Mouse (Mus musculus) liver, adult 2 months (tissue): Measurements from ENCODE around the gene Kat5. TPM values are rescaled to one million over a fixed set of nuclear protein-coding genes. Genes with fewer than 3 reads are reported as not detected.

Source experiments
- DNase-seq: peaks from one replicate; pipeline ENCODE4 v3.0.0-alpha.2; 2011; ENCODE audit warnings: low read depth, low spot score; ENCODE audit errors: extremely low read depth
- H3K27ac ChIP-seq: fragments of 200-500 bp; replicated peaks from 2 replicates; pipeline ENCODE4 v1.5.1; 2012; ENCODE audit warnings: low read depth, mild to moderate bottlenecking, control low read depth, inconsistent platforms, low read length; ENCODE audit not compliant: insufficient read depth
- H3K27me3 ChIP-seq: fragments of 200-500 bp; 2 replicates; pipeline ENCODE4 v1.6.1; 2012; ENCODE audit warnings: mild to moderate bottlenecking, moderate library complexity, low read length, inconsistent platforms; ENCODE audit not compliant: control insufficient read depth, insufficient read depth
- H3K36me3 ChIP-seq: fragments of 200-500 bp; 2 replicates; pipeline ENCODE4 v1.6.1; 2012; ENCODE audit warnings: low read length, inconsistent platforms; ENCODE audit not compliant: control insufficient read depth, insufficient read depth
- H3K4me1 ChIP-seq: fragments of 200-500 bp; 2 replicates; pipeline ENCODE4 v1.6.1; 2011; ENCODE audit warnings: low read length; ENCODE audit not compliant: control insufficient read depth, insufficient read depth
- H3K4me3 ChIP-seq: fragments of 200-500 bp; 2 replicates; pipeline ENCODE4 v1.5.1; 2011; ENCODE audit warnings: low read depth, mild to moderate bottlenecking, control low read depth, low read length, moderate library complexity; ENCODE audit not compliant: insufficient read depth
- H3K79me2 ChIP-seq: fragments of 200-500 bp; 2 replicates; pipeline ENCODE4 v1.6.1; 2012; ENCODE audit warnings: inconsistent platforms, mild to moderate bottlenecking, low read length, moderate library complexity; ENCODE audit not compliant: control insufficient read depth, insufficient read depth
- H3K9ac ChIP-seq: fragments of 200-500 bp; 2 replicates; pipeline ENCODE4 v1.6.1; 2012; ENCODE audit warnings: low read depth, mild to moderate bottlenecking, control low read depth, inconsistent platforms, low read length
- CTCF ChIP-seq: fragments of 200-500 bp; IDR thresholded peaks from 2 replicates; pipeline ENCODE4 v1.5.1; 2011; ENCODE audit warnings: low read depth, low read length, control low read depth
- POLR2A ChIP-seq: fragments of 200-500 bp; IDR thresholded peaks from 2 replicates; pipeline ENCODE4 v1.6.1; 2011; ENCODE audit warnings: low read length, control low read depth; ENCODE audit not compliant: insufficient read depth; ENCODE audit errors: extremely low read depth
- WGBS: fragments of 180-500 bp; shearing (Covaris S2); methylation state at CpG from one replicate; pipeline ENCODE4 v1.1.7; 2018; 5-methylcytosine and 5-hydroxymethylcytosine counted together
- polyA plus RNA-seq: library from polyadenylated mRNA; depleted of rRNA; stranded (reverse); fragments of >200 nt; gene quantifications from 2 replicates; pipeline ENCODE4 v1.2.3, GENCODE M21; 2012; rRNA removed
- total RNA-seq: library from RNA; depleted of rRNA; stranded (reverse); fragments of >200 nt; gene quantifications from 2 replicates; pipeline ENCODE4 v1.2.3, GENCODE M21; 2014; rRNA removed

The Kat5 gene
- total and polyA plus RNA-seq, 2 experiments = 15.9 to 23.0 TPM

DNA sequence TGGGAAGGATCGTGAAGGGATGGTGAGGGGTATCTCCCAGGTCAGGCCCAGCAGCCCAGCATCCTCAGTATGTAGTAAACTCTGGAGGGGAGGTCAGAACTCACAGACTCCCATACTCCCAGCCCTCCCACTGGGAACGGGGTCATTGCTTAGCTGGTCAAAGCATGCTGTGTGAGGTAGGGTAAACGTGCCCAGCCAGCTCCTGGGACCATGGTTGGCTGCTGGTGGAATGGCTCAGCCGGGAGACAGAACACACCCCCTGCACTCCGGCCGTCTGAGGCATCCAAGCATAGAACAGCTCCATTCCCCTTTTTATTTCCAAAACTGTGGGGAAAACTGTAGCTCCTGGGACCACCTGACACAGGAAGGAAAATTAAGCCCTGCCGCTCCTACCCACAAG, 51.9 kb downstream of the Kat5 start:
- 61% methylated on average over 7 of the region's 7 CpGs for WGBS
- Histone ChIP-seq H3K36me3 (no peaks in the 10 kb centered on the region), H3K9ac (no peak overlapping the region), H3K4me1 (peaks cover 6% of the 10 kb centered on the region), H3K79me2 (no peaks in the 10 kb centered on the region), H3K27ac (no peak overlapping the region), H3K27me3 (peaks cover 25% of the 10 kb centered on the region), H3K4me3 (no peak overlapping the region)
- no peak for TF ChIP-seq POLR2A
- no peak for TF ChIP-seq CTCF
- DNase-seq = no peak

DNA sequence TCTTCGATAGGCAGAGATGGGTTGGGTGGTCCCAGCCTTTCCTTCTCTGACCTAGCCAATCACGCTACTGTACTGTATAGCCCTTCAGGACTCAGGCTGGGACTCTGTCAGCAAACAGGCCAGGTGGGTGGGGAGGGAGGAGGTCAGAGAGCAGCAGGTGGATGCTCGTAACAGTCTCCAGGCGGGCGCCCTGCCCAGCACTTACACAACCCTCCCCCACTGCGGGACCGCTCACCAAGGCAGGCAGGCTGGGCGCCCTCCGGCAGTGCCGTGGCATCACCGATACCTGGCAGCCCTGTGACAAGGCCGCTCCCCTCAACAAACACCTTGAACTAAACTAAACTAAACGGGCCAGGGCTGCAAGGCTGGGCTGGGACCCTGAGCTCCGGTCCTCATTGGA, 55.8 kb downstream of the Kat5 start:
- no peaks in the 10 kb centered on the region for H3K79me2 ChIP-seq
- no peak for DNase-seq
- no peak overlapping the region for H3K9ac ChIP-seq
- H3K27me3 ChIP-seq = peaks cover 8% of the 10 kb centered on the region; the same call in 1 of the 2 replicates
- H3K36me3 ChIP-seq = no peaks in the 10 kb centered on the region
- H3K4me3 ChIP-seq = no peak overlapping the region
- WGBS = 77% methylated on average over 14 of the region's 14 CpGs
- no peaks in the 10 kb centered on the region for H3K4me1 ChIP-seq
- H3K27ac ChIP-seq = no peak overlapping the region
- TF ChIP-seq CTCF (no peak), POLR2A (no peak)

DNA sequence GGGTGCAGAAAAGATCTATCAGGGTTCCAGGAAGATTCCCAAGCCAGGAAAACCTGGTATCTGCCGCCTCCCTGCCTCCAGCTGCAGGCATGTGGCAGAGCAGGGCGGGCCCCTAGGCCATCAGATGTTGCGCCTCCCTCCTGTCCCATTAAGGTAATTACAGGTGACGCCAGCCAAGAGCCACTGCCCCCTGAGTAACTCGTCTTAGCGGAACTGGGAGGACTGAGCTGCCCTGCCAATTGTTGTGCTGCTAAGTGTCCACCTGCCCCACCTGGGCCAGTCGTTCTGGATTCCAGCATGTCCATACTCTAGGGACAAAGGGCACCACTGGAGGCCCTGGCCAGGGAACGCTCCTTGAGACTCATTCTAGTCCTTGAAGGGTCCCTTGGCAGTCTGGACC, 56.2 kb downstream of the Kat5 start:
- Histone ChIP-seq H3K27me3 (peaks cover 5% of the 10 kb centered on the region; the same call in 1 of the 2 replicates), H3K4me1 (no peaks in the 10 kb centered on the region), H3K79me2 (no peaks in the 10 kb centered on the region), H3K27ac (no peak overlapping the region), H3K4me3 (no peak overlapping the region), H3K36me3 (no peaks in the 10 kb centered on the region), H3K9ac (no peak overlapping the region)
- DNase-seq = no peak
- WGBS = 82% methylated on average over 8 of the region's 8 CpGs
- TF ChIP-seq POLR2A (no peak), CTCF (no peak)

Other genes starting within 250 kb of the Kat5 start
- 12.7 and 14.0 TPM in 2 replicates for gene Eif1ad, start 243.5 kb downstream of the Kat5 start, total RNA-seq
- 23.9 and 25.9 TPM in 2 replicates for gene Eif1ad, start 243.5 kb downstream of the Kat5 start, polyA plus RNA-seq
- 20.2 and 21.5 TPM in 2 replicates for gene Banf1, start 243.1 kb downstream of the Kat5 start, total RNA-seq
- 68.5 and 71.2 TPM in 2 replicates for gene Banf1, start 243.1 kb downstream of the Kat5 start, polyA plus RNA-seq
- 17.5 and 23.2 TPM in 2 replicates for gene Sart1, start 221.5 kb downstream of the Kat5 start, total RNA-seq
- 8.3 TPM in 2 replicates for gene Sart1, start 221.5 kb downstream of the Kat5 start, polyA plus RNA-seq
- gene Tsga10ip, start 207.7 kb downstream of the Kat5 start, total RNA-seq = not detected in 2 replicates
- gene Tsga10ip, start 207.7 kb downstream of the Kat5 start, polyA plus RNA-seq = 0.41 TPM in 1 of 2 replicates, not detected in the other
- gene Drap1, start 185.3 kb downstream of the Kat5 start, total RNA-seq = 67.4 and 80.5 TPM in 2 replicates
- 57.1 and 59.2 TPM in 2 replicates for gene Drap1, start 185.3 kb downstream of the Kat5 start, polyA plus RNA-seq
- 7.8 and 11.5 TPM in 2 replicates for gene AI837181, start 185.1 kb downstream of the Kat5 start, total RNA-seq
- 34.1 and 36.6 TPM in 2 replicates for gene AI837181, start 185.1 kb downstream of the Kat5 start, polyA plus RNA-seq
- gene Fosl1, start 162.7 kb downstream of the Kat5 start, total RNA-seq = not detected in 2 replicates
- not detected in 2 replicates for gene Fosl1, start 162.7 kb downstream of the Kat5 start, polyA plus RNA-seq
- gene Ccdc85b, start 152.3 kb downstream of the Kat5 start, total RNA-seq = 2.7 and 3.3 TPM in 2 replicates
- 2.4 and 2.6 TPM in 2 replicates for gene Ccdc85b, start 152.3 kb downstream of the Kat5 start, polyA plus RNA-seq
- 25.8 and 32.0 TPM in 2 replicates for gene Fibp, start 149.6 kb downstream of the Kat5 start, total RNA-seq
- gene Fibp, start 149.6 kb downstream of the Kat5 start, polyA plus RNA-seq = 38.5 and 46.6 TPM in 2 replicates
- 0.37 and 0.40 TPM in 2 replicates for gene Ctsw, start 141.7 kb downstream of the Kat5 start, total RNA-seq
- 1.1 and 1.5 TPM in 2 replicates for gene Ctsw, start 141.7 kb downstream of the Kat5 start, polyA plus RNA-seq
- 4.0 and 4.3 TPM in 2 replicates for gene Efemp2, start 136.3 kb downstream of the Kat5 start, total RNA-seq
- 7.7 and 8.5 TPM in 2 replicates for gene Efemp2, start 136.3 kb downstream of the Kat5 start, polyA plus RNA-seq
- gene Mus81, start 121.8 kb downstream of the Kat5 start, total RNA-seq = 8.1 and 10.9 TPM in 2 replicates
- gene Mus81, start 121.8 kb downstream of the Kat5 start, polyA plus RNA-seq = 21.2 and 22.9 TPM in 2 replicates
- gene Cfl1, start 119.8 kb downstream of the Kat5 start, total RNA-seq = 117 and 122 TPM in 2 replicates
- gene Cfl1, start 119.8 kb downstream of the Kat5 start, polyA plus RNA-seq = 177 and 193 TPM in 2 replicates
- 0.83 and 0.87 TPM in 2 replicates for gene 1700020D05Rik, start 106.5 kb downstream of the Kat5 start, total RNA-seq
- 0.30 and 0.59 TPM in 2 replicates for gene 1700020D05Rik, start 106.5 kb downstream of the Kat5 start, polyA plus RNA-seq
- 1.6 and 1.8 TPM in 2 replicates for gene Snx32, start 99.7 kb downstream of the Kat5 start, total RNA-seq
- 4.1 and 4.5 TPM in 2 replicates for gene Snx32, start 99.7 kb downstream of the Kat5 start, polyA plus RNA-seq
- not detected in 2 replicates for gene Ovol1, start 49.6 kb downstream of the Kat5 start, total RNA-seq
- 0.12 TPM in 1 of 2 replicates, not detected in the other for gene Ovol1, start 49.6 kb downstream of the Kat5 start, polyA plus RNA-seq
- gene Ap5b1, start 42.2 kb downstream of the Kat5 start, total RNA-seq = 2.7 and 2.8 TPM in 2 replicates
- gene Ap5b1, start 42.2 kb downstream of the Kat5 start, polyA plus RNA-seq = 3.4 and 5.3 TPM in 2 replicates
- 47.9 and 51.4 TPM in 2 replicates for gene Rnaseh2c, start 8.4 kb downstream of the Kat5 start, total RNA-seq
- 56.3 and 58.0 TPM in 2 replicates for gene Rnaseh2c, start 8.4 kb downstream of the Kat5 start, polyA plus RNA-seq
- gene Rela, start 27.2 kb upstream of the Kat5 start, total RNA-seq = 7.6 and 13.0 TPM in 2 replicates
- 47.6 and 65.7 TPM in 2 replicates for gene Rela, start 27.2 kb upstream of the Kat5 start, polyA plus RNA-seq
- gene Sipa1, start 53.5 kb upstream of the Kat5 start, total RNA-seq = 3.4 and 4.4 TPM in 2 replicates
- gene Sipa1, start 53.5 kb upstream of the Kat5 start, polyA plus RNA-seq = 11.8 and 17.9 TPM in 2 replicates
- 10.2 and 16.4 TPM in 2 replicates for gene Map3k11, start 78.5 kb upstream of the Kat5 start, total RNA-seq
- 46.2 and 53.6 TPM in 2 replicates for gene Map3k11, start 78.5 kb upstream of the Kat5 start, polyA plus RNA-seq
- 7.6 and 14.0 TPM in 2 replicates for gene Pcnx3, start 78.7 kb upstream of the Kat5 start, total RNA-seq
- 44.8 and 63.8 TPM in 2 replicates for gene Pcnx3, start 78.7 kb upstream of the Kat5 start, polyA plus RNA-seq
- not detected in 2 replicates for gene Kcnk7, start 94.1 kb upstream of the Kat5 start, total RNA-seq
- 0.09 TPM in 1 of 2 replicates, not detected in the other for gene Kcnk7, start 94.1 kb upstream of the Kat5 start, polyA plus RNA-seq
- gene Ehbp1l1, start 116.1 kb upstream of the Kat5 start, total RNA-seq = 5.1 and 5.8 TPM in 2 replicates
- gene Ehbp1l1, start 116.1 kb upstream of the Kat5 start, polyA plus RNA-seq = 5.3 and 8.3 TPM in 2 replicates
- 6.8 and 9.9 TPM in 2 replicates for gene Fam89b, start 119.4 kb upstream of the Kat5 start, total RNA-seq
- gene Fam89b, start 119.4 kb upstream of the Kat5 start, polyA plus RNA-seq = 51.7 and 56.6 TPM in 2 replicates
- gene Ltbp3, start 130.7 kb upstream of the Kat5 start, total RNA-seq = 1.2 and 2.1 TPM in 2 replicates
- gene Ltbp3, start 130.7 kb upstream of the Kat5 start, polyA plus RNA-seq = 3.4 and 3.6 TPM in 2 replicates
- gene Scyl1, start 161.2 kb upstream of the Kat5 start, total RNA-seq = 28.9 and 35.9 TPM in 2 replicates
- gene Scyl1, start 161.2 kb upstream of the Kat5 start, polyA plus RNA-seq = 40.9 and 46.6 TPM in 2 replicates